Mouse (Mus musculus): ENCODE measurements at regions not wholly inside any gene's neighbourhood (a gene's known extent, or its start where the extent isn't known, plus 50 kb on each side); places are given as distances from the start of the nearest gene placed in this dataset.

GRCm38 (mm10) chr2:123170611-123171010 lies 405.6 kb downstream of the Sqor start:
- ATAC-seq (ENCODE audit: low FRiP score, low read depth), result no peak
- no peaks in the 10 kb centered on the region for H3K36me3 ChIP-seq
- no peaks in the 10 kb centered on the region for H3K27me3 ChIP-seq (replicated peaks)
- no peak overlapping the region for H3K27ac ChIP-seq
- H3K4me2 ChIP-seq (replicated peaks), result no peak overlapping the region
- no peaks in the 10 kb centered on the region for H3K4me1 ChIP-seq
- H3K4me3 ChIP-seq, result no peak overlapping the region
- no peaks in the 10 kb centered on the region for H3K9me3 ChIP-seq
- 90% methylated on average over 1 of the region's 1 CpGs for WGBS
- H3K9ac ChIP-seq, result no peak overlapping the region

DNA sequence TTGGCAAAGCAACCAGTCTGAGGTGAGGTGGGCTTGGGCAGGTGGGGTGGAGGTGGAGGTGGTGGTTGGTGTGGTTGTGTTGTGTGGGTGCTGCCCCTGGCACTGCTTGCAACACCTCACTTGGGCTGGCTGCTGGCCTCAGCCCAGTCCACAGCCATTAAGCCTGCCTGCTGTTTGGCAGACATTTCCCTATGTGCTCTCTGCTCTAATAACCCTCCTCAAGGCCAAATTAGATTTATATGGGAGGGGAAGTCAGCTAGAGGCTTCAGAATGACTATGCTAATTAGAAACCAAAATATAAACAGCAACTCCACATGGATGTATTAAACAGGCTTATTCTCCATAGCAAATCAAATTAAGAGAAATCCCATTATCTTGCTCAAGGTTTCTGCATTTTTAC lies 417.2 kb downstream of the Sqor start:
- H3K9me3 ChIP-seq, result no peaks in the 10 kb centered on the region
- no peaks in the 10 kb centered on the region for H3K4me1 ChIP-seq
- H3K9ac ChIP-seq, result no peak overlapping the region
- H3K36me3 ChIP-seq, result no peaks in the 10 kb centered on the region
- H3K4me3 ChIP-seq, result no peak overlapping the region
- no peaks in the 10 kb centered on the region for H3K27me3 ChIP-seq (replicated peaks)
- no peak overlapping the region for H3K4me2 ChIP-seq (replicated peaks)
- peak; percentile 53 for ATAC-seq (ENCODE audit: low FRiP score, low read depth)
- no peak overlapping the region for H3K27ac ChIP-seq

DNA sequence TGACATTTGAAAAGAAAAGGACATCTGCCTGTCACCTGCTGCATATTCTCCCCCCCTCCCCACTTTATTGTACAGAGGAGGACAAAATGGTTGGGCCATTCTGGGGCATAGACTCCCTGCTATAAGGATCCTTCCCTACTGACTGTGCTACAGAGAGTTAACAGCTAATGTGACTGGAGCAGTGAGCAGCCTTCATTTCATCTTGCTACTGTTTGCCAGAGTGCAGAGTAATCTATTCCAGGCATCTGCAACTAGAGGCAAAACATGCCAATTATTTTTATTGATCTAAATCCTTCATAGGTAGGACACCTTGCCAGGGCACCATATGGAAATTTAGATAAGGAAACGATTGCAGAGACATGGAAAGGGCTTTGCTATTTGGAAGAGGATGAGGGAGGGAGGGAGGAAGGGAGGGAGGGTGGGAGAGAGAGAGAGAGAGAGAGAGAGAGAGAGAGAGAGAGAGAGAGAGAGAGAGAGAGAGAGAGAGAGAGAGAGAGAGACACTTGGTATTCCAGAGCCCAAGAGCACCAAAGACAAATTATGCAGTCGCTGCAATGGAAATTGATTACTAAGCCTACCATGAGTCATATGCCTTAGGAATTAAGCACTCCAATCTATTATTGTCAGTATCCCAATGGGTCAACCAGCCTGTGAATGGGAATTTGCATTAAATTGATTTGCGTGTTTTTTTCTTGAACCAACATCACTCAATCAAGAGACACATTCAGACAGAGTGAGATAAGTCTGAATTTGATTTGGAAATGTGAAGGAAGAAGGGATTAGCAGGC lies 426.0 kb downstream of the Sqor start:
- Histone ChIP-seq H3K4me3 (no peak overlapping the region), H3K27me3 (replicated peaks) (no peaks in the 10 kb centered on the region), H3K27ac (no peak overlapping the region), H3K9ac (no peak overlapping the region), H3K4me2 (replicated peaks) (no peak overlapping the region), H3K9me3 (no peaks in the 10 kb centered on the region), H3K4me1 (no peaks in the 10 kb centered on the region), H3K36me3 (no peaks in the 10 kb centered on the region)
- no peak for ATAC-seq (ENCODE audit: low FRiP score, low read depth)
- 77% methylated on average over 3 of the region's 3 CpGs for WGBS

DNA sequence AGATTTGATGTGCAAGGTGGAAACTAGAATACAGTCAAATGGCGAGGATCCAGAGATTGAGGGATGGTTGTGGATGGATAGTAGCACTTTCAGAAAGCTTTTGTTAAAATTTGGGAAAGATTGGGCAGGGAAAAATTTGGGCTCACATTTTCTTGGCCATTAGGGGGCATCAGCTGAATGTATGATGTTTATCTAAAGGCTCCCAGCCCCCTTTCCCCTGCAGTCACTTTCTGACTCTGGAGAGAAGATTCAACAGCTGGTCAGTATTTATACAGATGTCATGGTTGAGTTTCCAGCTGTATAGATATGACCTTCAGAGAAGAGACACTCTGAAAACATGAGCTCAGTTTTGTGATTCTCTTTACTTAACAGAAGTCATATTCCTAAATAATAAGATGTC lies 429.5 kb downstream of the Sqor start:
- no peak for ATAC-seq (ENCODE audit: low FRiP score, low read depth)
- Histone ChIP-seq H3K9me3 (no peaks in the 10 kb centered on the region), H3K27ac (no peak overlapping the region), H3K36me3 (no peaks in the 10 kb centered on the region), H3K27me3 (replicated peaks) (no peaks in the 10 kb centered on the region), H3K4me1 (no peaks in the 10 kb centered on the region), H3K4me3 (no peak overlapping the region), H3K9ac (no peak overlapping the region), H3K4me2 (replicated peaks) (no peak overlapping the region)
- WGBS, result 55% methylated on average over 1 of the region's 1 CpGs

Measured in neural tube, embryonic 12.5 days (tissue).